Mouse (Mus musculus) heart, adult 9 months (tissue): ENCODE results near the gene Ankrd65.
"Not testable (repeated sequence)": the region's sequence is repeated elsewhere in the genome, so short reads cannot be mapped to it uniquely, and the experiment has no call there.

Source experiments
- DNase-seq, 2 experiments: peaks; one replicate each; pipeline ENCODE4 v3.0.0; 2022; ENCODE audit warnings: low spot score in 2 of 2

The Ankrd65 gene

DNA sequence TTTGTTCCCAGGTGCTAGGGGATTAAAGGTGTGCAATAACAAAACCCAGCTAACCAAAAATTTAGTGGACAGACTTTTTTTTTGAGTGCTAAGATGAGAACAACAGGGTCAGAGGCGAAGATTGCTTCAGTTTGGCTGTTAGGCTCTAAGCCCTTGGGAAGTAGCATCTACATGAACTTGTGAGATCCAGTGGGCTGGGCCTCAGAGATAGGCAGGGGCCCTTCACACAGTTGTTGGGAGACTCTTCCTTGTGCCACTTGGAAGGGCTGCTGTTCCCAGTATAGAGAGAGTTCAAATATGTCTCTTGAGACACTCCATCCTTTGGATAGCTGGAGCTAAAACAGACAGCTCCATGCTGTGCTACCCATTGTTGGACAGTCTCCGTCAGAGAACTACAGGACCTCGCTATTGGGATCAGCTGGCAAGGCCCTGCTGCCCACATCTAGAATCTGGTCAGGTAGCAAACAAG is at the start of gene Ankrd65:
Gene Ankrd65 (plus strand): TSS at position 419 of the 469 bp plus-strand sequence.
- DNase-seq, result no peak

DNA sequence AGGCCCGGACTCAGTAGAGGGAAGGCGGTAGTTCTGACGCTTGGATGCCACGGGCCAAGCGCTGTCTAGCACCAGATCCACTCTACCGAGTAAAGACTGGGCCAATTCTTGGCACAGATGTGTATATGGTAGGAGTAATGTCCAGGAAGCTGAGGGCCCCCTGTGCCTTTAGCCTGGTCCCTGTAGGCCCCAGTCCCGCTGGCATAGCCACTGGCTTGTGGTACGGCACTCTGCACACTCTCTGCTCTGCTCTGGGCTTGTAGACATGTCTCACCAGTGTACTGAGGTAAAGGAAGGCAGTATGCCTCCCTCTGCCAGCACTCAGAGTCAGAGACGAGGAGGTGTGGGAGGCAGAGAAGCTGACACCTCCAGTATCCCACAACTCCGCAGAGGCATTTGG is 49.6 kb upstream of the Ankrd65 start:
- not testable (repeated sequence) for DNase-seq

DNA sequence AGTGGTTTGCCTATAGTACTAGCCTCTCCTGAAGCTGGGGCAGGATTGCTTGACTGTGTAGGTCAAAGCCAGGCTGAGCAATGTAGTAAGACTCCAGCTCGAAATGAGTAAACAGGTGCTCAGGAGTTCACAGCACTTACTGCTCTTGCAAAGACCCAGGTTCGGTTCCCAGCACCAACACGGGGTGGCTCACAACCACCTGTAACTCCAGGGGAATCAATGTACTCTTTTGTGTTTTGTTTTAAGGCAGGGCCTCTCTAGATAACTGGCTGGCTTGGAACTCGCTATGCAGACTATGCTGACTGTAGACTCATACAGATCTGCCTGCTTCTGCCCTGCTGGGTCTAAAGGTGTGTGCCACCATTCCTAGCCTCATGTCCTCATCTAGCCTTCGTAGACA is 47.6 kb upstream of the Ankrd65 start:
- no peak for DNase-seq

DNA sequence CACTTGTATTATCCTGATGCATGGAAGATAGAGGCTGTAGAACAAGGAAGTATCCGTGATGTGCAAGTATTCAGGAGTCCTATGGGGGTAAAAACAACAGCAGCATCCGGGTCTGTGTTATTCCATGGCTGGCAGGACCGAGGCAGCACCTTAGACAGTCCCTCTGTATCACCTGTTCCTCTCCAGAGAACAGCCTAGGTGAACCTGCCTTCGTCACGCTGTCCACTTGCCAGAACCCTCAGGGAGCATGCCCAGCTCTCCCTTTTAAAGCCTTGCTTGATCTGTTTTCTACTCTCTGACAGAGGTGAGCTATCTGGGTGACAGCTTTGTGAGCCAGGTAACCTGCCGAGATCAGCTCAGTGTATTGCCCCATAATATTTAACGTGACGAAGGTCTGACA is 45.8 kb upstream of the Ankrd65 start:
- no peak for DNase-seq

DNA sequence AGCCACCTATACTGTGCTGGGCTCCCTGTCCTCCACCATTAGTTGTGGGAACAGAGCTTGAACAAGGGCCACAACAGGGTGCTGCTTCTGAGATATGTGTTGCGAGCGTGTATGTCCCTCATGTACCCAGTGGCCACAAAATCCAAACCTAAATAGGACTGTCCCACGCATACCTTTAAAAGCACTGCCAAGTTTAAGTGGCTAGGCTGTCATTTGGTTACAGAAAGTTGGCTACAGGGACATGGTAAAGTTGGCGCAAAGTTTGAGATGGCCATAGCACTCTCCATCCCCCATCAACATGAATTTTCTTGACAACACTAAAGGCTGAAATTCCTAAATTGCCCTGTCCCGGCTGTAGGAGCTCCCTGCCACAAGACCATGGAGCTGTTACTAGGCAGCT is 45.1 kb upstream of the Ankrd65 start:
- DNase-seq, result no peak

DNA sequence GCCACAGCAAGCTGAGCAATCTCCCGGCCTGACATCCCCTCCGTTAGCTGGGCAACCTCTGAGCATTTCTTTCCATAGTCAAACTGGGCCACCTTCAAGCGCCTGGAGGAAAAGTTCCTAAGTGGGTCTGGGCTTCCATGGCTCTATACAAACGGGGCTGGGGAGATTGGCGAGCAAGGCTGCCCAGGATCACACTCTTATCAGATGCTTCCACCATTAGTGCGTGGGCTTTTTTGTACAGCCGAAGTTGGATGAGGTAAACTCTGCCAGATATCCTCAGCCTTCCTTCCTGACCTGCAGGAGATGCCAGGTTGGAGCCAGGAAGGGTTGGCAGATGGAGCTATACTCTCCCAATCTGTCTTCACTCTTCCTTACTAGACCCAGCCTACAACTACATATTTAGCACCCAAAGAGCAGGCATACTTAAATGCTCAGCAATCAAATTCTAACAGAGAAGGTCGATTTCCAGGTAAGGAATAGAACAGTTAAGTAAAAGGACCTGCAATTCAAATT is 44.1 kb upstream of the Ankrd65 start:
- no peak for DNase-seq

DNA sequence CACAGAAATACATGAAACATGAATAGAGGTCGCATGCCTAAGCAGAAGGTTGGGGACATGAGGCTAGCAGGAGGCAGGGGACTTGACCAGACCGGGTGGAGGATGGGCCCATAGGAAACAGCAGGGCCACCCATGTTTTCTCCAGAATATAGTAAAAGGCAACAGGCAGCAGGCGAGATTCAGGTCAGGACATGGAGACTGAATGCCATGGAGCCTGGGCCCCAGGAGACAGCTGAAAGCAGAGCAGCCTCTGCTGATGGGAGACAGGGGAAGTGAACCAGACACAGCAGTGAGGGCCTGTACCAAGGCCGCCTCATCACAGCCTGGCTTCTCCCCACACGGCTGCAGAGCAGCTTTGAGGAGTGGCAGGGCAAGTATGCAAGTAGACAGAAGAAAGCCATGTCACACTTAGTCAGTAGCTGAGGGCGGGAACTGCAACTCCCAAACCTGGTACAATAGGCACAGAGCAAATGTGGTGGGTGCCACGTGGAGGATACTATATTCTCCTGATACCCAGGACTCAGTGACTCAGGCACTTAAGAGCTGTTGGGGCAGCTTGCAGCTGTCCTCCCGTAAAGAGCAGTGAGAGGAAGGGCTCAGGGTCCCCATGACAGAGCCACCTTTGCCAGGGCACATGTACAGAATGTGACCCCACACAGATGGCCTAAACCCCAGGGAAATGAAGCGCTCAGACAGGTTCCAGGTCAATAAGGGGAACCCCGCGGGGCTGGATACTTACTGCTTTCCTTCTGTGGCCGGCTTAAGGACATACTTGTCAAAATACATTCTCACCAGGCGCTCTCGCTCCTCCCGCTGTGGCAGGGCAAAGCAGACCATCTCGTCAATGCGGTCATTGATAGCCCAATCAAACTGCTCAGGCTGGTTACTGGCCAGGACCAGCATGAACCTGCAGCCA is 43.4 kb upstream of the Ankrd65 start:
- DNase-seq, result no peak

DNA sequence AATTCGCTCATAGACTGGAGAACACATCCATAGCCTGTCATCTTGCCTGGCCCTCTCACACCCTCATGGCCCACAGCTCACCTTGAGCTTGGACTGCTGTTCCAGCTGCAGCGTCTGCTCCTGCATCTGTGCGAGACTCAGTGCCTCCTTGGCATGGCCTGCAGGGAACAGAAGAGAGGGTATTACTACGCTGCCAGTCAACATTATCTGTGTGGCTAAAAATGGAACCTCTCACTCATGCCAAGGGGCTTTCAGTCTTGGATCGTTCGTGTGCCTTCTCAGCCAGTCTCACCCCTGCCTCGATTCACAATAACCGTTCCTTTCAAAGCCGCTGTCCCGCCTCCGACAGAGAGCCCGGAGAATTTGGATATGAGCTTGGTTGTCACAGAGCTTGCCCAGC is 33.2 kb upstream of the Ankrd65 start:
- peak in 1 of 2 experiments; percentile 21 for DNase-seq

DNA sequence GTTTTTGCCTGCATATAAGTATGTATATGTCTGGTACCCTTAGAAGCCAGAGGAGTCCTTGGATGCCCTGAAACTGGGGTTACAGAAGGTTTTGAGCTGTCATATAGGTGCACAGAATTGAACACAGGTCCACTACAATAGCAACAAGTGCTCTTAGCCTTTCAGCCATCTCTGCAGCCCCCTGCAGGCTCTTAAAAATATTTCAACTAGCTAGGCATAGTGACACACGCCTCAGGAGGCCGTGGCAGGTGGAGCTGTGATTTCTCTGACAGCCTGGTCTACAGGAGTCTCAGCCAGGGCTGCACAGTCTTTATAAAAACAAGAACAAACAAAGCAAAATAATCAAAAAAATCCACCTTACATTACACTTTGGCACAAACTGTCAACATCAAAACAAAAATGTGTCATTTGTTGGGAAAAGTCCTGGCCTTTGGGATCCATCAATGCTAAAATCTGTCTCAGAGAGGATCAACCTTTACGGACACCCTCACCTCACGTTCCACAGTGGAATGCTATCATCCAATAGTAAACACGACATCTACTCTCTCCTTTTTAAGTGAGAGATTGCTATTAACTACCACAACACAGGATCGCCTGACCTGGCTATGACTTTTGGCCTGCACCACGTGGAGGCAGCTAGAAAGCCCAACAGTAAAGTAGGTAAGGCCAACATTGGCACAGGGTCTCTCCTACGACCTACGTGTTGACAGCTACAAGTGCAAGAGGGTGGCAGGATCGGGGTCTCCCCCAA is 30.2 kb upstream of the Ankrd65 start:
- no peak for DNase-seq

DNA sequence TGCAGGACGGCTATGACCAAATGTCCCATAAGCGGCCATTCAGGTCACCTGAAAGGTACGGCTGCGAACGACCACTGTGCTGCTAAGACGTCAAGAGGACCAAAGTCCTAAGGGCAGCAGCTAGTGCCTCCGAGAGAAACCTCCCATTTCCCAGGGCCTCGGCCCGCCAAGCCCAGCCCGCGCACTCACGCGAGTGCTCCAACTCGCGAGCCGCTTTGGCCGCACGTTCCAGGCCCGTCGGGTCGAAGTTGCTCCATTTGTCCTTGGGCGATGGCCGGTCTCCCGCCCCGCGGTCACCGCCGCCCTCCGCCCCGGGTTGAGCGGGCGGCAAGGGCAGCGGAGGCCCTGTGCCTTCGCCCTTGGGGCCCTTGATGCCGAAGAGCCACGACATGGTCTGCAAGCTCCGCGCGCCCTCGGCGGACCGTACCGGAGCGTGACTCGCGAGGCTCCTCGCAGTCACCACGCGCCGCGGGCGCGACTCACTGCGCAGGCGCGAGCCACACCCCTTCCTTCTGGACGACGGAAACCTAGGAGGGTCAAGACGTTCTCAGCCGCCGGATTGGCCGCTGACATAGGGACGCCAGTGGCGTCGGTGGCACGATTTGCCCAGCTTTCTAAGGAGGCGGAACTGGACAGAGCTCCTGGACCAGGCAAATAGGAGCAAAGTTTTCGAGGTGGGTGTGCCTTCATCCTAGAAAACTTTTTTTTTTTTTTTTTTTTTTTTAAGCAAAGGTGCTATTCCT is 29.5 kb upstream of the Ankrd65 start, which contains the start of gene Atad3a:
Gene Atad3a (minus strand): TSS at position 481 of the 743 bp plus-strand sequence.
- DNase-seq, result peak; percentile 96

DNA sequence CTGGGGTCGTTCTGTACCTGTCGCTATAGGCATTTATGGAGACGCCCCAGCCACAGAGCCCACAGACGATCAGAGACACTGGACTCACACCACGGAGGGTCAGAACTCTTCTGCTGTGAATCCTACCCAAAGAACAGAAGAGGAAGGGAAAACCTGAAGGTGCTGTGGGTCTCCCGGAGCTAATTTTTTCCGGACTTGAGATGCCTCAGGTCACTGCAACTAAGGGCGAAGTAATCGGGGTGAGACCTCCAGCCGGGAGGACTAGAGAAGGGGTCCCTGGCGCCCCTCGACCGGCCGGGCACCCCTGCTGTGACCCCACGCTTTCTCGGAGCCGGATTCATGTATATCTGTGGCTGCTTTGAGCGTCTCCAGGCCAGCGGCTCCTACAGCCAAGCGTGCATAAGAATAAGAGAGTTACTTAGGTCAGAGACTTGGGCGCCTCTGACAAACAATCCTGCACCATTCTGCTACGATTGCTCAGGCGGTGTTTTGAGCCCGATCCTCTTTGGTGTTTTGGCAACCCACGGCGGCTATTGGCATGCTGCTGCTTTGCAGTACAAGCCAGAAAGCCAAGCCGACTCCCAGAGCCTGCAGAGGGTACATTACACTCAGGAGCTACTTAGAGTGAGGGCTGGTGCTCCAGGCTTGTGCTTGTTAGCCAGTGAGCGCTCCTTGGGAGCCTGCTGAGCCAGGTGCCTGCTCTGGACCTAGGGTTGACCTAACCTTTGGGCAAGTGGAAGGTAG is 28.7 kb upstream of the Ankrd65 start:
- DNase-seq, result peak in 1 of 2 experiments; percentile 8

DNA sequence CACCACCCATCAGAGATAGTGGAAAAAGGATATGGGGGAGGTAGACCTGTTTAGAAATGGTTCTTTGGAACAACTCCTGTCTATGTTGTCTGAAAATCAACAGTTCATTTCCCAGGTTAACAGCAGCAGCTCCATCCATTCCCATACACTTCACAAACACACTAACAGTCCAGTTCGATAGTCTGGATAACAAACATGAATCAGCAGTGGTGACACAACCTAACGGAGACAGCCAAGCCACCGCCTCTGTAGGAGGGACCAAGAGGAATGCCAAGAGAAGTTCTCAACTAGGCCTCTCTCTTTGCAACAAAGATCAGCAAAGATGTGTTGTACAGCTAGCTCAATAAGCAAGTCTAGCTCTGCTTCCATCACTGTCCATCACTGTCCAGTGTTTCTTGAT is 27.9 kb upstream of the Ankrd65 start:
- peak in 1 of 2 experiments; percentile 11 for DNase-seq

DNA sequence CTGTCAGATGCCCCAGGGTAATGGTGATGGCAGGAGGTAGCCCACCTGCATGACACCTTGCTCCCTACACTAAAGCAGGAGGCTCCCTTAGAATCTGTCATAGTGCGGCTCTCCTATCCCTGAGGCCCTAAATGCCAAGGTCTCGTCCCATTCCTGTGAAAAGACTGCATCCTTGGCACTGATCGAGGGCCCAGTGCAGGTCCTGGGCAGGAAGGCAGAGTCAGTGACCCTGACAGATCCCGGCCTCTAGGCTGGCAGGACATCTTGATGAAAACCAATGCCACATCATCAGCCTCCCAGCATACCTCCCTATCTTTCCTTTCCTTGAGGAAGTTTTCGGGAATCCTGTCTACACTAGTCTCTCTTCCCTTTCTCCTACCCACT is 20.8 kb upstream of the Ankrd65 start:
- no peak for DNase-seq

DNA sequence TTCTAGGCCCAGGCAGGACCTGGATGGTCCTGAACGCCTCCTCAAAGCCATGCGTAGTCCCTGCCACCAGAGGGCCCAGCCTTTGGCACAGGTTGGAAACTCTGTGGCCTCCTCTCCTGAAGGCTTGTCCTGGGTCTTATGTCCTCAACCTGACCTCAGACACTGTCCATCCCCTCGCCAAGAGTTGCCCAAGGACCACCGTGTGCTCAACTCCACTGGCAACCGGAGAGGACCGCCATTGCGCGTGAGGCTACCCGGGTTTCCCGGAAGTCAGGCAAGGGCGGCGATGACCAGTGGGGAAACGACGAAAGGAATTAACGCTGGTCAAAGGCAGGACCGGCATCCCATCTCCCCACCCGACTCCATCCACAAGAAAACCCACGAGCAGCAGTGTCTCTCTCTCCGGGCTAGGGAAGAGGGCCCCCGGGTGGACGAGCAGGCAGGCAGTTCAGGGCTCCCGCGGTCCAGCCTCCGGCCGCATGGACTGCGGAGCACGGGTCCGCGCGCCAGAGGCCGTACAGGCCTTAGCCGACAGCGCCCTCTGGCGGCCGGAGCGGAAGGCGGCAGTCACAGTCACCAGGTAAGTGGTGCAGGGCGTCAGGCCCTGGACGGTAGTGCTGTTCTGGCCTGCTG is 20.2 kb upstream of the Ankrd65 start:
- peak; percentile 82 to 88 for DNase-seq

DNA sequence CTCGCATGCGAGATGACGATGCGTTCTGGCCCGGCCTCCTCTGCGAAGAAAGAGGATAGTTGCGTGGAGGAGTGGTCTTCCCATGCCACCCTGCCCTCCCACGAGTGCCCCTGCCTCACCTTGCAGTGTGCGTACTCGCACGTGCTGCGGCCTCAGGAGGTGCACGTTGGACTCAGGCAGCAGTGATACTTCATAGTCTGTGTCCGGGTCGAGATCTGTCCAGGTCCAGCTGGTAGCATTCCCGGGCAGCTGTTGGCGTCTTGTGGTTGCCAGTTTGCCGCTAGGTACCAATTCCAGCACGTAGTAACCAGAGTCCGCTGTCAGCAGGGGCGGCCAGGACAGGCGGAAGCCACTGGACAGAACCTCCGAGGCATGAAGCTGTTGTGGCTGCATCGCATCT is 19.6 kb upstream of the Ankrd65 start:
- no peak for DNase-seq

DNA sequence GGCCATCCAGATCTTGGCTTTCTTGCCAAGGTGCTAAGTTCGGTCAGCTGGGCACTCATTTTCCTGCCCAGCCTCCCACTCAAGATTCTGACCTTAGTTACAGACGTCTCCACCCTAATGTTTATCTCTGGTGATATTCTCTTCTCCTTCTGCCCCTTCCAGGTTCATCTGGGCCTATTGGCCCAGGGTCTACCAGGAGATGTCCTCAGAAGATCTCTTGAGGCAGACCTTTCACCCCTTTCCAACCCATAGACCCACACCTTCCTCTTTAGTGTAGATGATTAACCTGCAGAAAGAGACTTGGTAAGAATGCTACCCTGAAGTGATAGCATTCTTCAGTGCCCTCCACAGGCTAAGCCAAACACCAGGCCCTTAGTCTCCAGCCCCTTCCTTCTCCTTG is 18.5 kb upstream of the Ankrd65 start:
- DNase-seq, result no peak

DNA sequence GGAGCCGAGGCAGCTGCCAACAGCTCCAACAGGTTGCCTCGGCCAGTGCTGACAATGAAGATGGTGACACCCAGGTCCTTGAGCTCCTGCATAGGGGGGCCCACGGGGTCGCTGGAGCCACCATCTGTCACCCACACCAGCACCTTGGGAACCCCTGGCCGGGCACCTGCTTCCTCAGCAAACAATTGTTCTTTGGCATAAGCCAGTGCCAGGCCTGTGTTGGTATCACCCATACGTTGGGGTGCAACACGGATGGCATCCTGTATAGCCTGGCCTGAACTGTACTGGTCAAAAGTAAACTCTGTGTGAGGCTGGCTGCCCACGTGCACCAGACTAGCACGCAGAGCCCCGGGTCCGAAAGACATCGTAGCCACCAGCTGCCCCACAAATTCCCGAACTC is 17.5 kb upstream of the Ankrd65 start:
- DNase-seq, result no peak

DNA sequence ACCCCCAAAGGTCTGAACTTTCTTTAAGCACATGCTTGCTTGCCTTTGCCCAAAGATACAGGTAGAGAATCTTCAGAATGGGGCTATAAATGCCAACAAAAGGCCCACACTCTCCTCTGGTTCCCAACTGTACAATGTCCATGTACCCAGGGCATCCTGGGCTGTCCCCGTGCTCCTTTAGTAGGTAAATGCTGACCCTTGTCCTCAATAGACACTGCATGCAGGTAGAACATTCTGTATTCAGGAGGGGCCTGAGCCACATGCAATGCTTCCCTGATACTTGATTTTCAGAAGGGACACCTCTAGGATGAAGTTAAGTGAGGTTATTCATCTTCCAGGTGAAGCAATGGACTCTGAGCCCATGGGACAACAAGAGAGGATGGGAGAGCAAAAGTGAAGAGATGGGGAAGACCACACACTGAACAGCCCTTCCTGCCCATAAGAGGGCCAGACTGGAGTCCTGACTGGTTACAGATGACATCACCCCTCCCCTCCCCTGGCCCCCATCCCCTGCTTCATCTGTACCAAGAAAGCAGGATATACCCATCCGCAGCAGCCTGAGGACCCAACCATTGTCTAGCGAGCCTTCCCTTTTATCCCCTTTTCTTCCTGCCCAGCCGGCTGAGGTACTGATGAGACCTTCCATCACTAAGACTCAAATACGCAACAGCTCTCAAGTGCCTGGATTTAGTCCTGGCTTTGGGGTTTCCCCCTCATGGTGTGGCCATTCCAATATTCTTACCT is 16.7 kb upstream of the Ankrd65 start:
- no peak for DNase-seq

DNA sequence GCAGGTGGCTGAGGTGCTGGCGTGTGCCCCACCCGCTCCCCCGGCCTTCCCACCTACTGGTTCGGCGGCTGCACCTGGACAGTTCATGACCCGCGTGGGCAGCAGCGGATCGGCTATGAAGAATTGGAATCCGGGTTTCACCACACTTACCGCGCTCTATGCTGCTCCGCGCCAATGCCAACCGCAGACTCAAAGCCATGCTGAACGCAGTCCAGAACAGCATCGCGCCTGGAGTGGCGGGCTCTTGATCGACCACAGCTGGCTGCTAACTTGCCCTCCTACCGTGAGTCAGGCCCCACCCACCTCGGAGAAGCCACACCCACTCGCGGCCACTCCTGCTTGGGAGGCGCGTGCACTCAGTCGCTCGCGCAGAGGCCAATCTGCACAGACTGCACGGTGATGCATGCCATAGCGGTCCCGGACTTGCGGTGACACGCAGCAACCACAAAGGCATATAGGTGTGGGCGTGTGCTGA is 15.9 kb upstream of the Ankrd65 start, which contains the start of gene Vwa1:
Gene Vwa1 (minus strand): TSS at position 419 of the 475 bp plus-strand sequence.
- peak; percentile 88 to 91 for DNase-seq
